Mouse (Mus musculus) kidney, postnatal 0 days (tissue): ENCODE measurements around the gene Usf1. TPM values are rescaled to one million over a fixed set of nuclear protein-coding genes. Genes with fewer than 3 reads are reported as not detected.

Experiments used
- ATAC-seq: fragments of 200-750 bp; cut with Nextera tagmentation; replicated peaks from 2 replicates; pipeline ENCODE4 v1.8.0; 2017; ENCODE audit warnings: low read depth, moderate number of reproducible peaks, moderate TSS enrichment, moderate library complexity; ENCODE audit not compliant: low FRiP score
- DNase-seq: peaks from one replicate; pipeline ENCODE4 v3.0.0-alpha.2; 2016; ENCODE audit warnings: low spot score
- H3K27ac ChIP-seq: fragments of 300-500 bp; sonication (generic); 2 replicates; pipeline ENCODE4 v1.5.1; 2014; ENCODE audit warnings: mild to moderate bottlenecking
- H3K27me3 ChIP-seq: fragments of 300-500 bp; sonication (generic); 2 replicates; pipeline ENCODE4 v1.6.1; 2014; ENCODE audit warnings: low read length, mixed read lengths; ENCODE audit not compliant: insufficient read depth
- H3K36me3 ChIP-seq: fragments of 300-500 bp; sonication (generic); 2 replicates; pipeline ENCODE4 v1.6.1; 2014; ENCODE audit warnings: low read length, mixed read lengths; ENCODE audit not compliant: insufficient read depth
- H3K4me1 ChIP-seq: fragments of 300-500 bp; sonication (generic); replicated peaks from 2 replicates; pipeline ENCODE4 v1.6.1; 2014; ENCODE audit warnings: antibody characterized with exemption, low read length, mixed read lengths; ENCODE audit not compliant: insufficient read depth
- H3K4me2 ChIP-seq: fragments of 300-500 bp; sonication (generic); 2 replicates; pipeline ENCODE4 v1.6.1; 2014; ENCODE audit warnings: mild to moderate bottlenecking, low read length, moderate library complexity, mixed read lengths
- H3K4me3 ChIP-seq: fragments of 300-500 bp; sonication (generic); replicated peaks from 2 replicates; pipeline ENCODE4 v1.5.1; 2014; ENCODE audit warnings: low read depth, low read length
- H3K9ac ChIP-seq: fragments of 300-500 bp; sonication (generic); 2 replicates; pipeline ENCODE4 v1.6.1; 2014; ENCODE audit warnings: low read depth, low read length
- H3K9me3 ChIP-seq: fragments of 300-500 bp; sonication (generic); replicated peaks from 2 replicates; pipeline ENCODE4 v1.6.1; 2016; ENCODE audit warnings: low read length, inconsistent platforms, mixed read lengths
- CTCF ChIP-seq: IDR thresholded peaks from 2 replicates; pipeline ENCODE4 v1.5.1; 2016; ENCODE audit warnings: antibody characterized with exemption, low read depth, mild to moderate bottlenecking, moderate library complexity
- WGBS: fragments of 180-500 bp; shearing (Covaris S2); extraction: QIAGEN DNeasy Blood & Tissue Kit; methylation state at CpG from one replicate; pipeline ENCODE4 v1.1.7; 2014; 5-methylcytosine and 5-hydroxymethylcytosine counted together
- polyA plus RNA-seq: library from polyadenylated mRNA; unstranded; fragments of >200 nt; fragmentation: Nextera tagmentation; extraction: Ambion mirVana; gene quantifications from 2 replicates; pipeline ENCODE4 v1.2.1, GENCODE M21; 2015

The Usf1 gene
- polyA plus RNA-seq, 1 experiment from 2014 or later: 64.0 TPM

- Histone ChIP-seq H3K27me3 (no peaks in the 10 kb centered on the region), H3K4me1 (no peaks in the 10 kb centered on the region), H3K9me3 (no peaks in the 10 kb centered on the region), H3K4me3 (peak overlapping the region; percentile 88), H3K27ac (peak overlapping the region; percentile 90), H3K36me3 (peaks cover 16% of the 10 kb centered on the region), H3K4me2 (peak overlapping the region; percentile 77), H3K9ac (peak overlapping the region; percentile 97)
- 1% methylated on average over 20 of the region's 20 CpGs for WGBS
- DNase-seq: peak; percentile 81
- peak; percentile 5; the same call in 1 of the 2 replicates for TF ChIP-seq CTCF
- ATAC-seq: no peak
Measured at GRCm38 (mm10) chr1:171412001-171412441, 908 bp downstream of the Usf1 start.

- DNase-seq (peak; percentile 84), ATAC-seq (no peak)
- peak overlapping the region; percentile 90 for H3K27ac ChIP-seq
- no peaks in the 10 kb centered on the region for H3K27me3 ChIP-seq
- WGBS: 18% methylated on average over 3 of the region's 3 CpGs
- H3K4me3 ChIP-seq: peak overlapping the region; percentile 88
- no peak for TF ChIP-seq CTCF
- peak overlapping the region; percentile 77 for H3K4me2 ChIP-seq
- H3K9ac ChIP-seq: peak overlapping the region; percentile 97
- peaks cover 20% of the 10 kb centered on the region for H3K36me3 ChIP-seq
- H3K9me3 ChIP-seq: no peaks in the 10 kb centered on the region
- no peaks in the 10 kb centered on the region for H3K4me1 ChIP-seq
Measured at GRCm38 (mm10) chr1:171412446-171412845, 1.3 kb downstream of the Usf1 start.

GRCm38 (mm10) chr1:171413608-171414007, 2.5 kb downstream of the Usf1 start:
- WGBS: 82% methylated on average over 8 of the region's 8 CpGs
- H3K9me3 ChIP-seq: no peaks in the 10 kb centered on the region
- H3K4me2 ChIP-seq: no peak overlapping the region
- H3K4me3 ChIP-seq: no peak overlapping the region
- H3K27me3 ChIP-seq: no peaks in the 10 kb centered on the region
- TF ChIP-seq CTCF: no peak
- no peaks in the 10 kb centered on the region for H3K4me1 ChIP-seq
- no peak overlapping the region for H3K9ac ChIP-seq
- DNase-seq: no peak
- no peak for ATAC-seq
- H3K36me3 ChIP-seq: peaks cover 21% of the 10 kb centered on the region
- H3K27ac ChIP-seq: no peak overlapping the region

- Histone ChIP-seq H3K4me2 (no peak within 1 kb of the TSS), H3K27ac (no peak within 1 kb of the TSS), H3K9me3 (no peaks in the 10 kb centered on the region), H3K4me1 (no peaks in the 10 kb centered on the region), H3K9ac (no peak within 1 kb of the TSS), H3K36me3 (peaks cover 34% of the 10 kb centered on the region), H3K27me3 (no peaks in the 10 kb centered on the region), H3K4me3 (no peak within 1 kb of the TSS)
- TF ChIP-seq CTCF: no peak
- WGBS: 88% methylated on average over 5 of the region's 5 CpGs
- no peak; the same call in 1 of the 2 replicates for ATAC-seq
- no peak for DNase-seq
Measured at GRCm38 (mm10) chr1:171418660-171419059, 7.5 kb downstream of the Usf1 start, which contains the start of gene Tstd1. TSS of gene Tstd1 (plus strand) at chr1:171418872.

GRCm38 (mm10) chr1:171419291-171419882, 8.3 kb downstream of the Usf1 start:
- no peak for TF ChIP-seq CTCF
- no peaks in the 10 kb centered on the region for H3K9me3 ChIP-seq
- 69% methylated on average over 12 of the region's 12 CpGs for WGBS
- DNase-seq: no peak
- no peaks in the 10 kb centered on the region for H3K4me1 ChIP-seq
- no peak for ATAC-seq
- H3K4me2 ChIP-seq: no peak overlapping the region
- H3K27me3 ChIP-seq: no peaks in the 10 kb centered on the region
- peaks cover 34% of the 10 kb centered on the region for H3K36me3 ChIP-seq
- H3K4me3 ChIP-seq: no peak overlapping the region
- H3K9ac ChIP-seq: no peak overlapping the region
- no peak overlapping the region for H3K27ac ChIP-seq

GRCm38 (mm10) chr1:171419905-171420304, 8.8 kb downstream of the Usf1 start:
- Histone ChIP-seq H3K9ac (no peak overlapping the region), H3K4me1 (no peaks in the 10 kb centered on the region), H3K4me2 (no peak overlapping the region), H3K27me3 (no peaks in the 10 kb centered on the region), H3K9me3 (no peaks in the 10 kb centered on the region), H3K27ac (no peak overlapping the region), H3K4me3 (no peak overlapping the region), H3K36me3 (peaks cover 34% of the 10 kb centered on the region)
- no peak for ATAC-seq
- no peak for TF ChIP-seq CTCF
- 89% methylated on average over 5 of the region's 5 CpGs for WGBS
- no peak for DNase-seq
